Mouse (Mus musculus): Measurements from ENCODE around the gene Foxp4.
A peak's percentile ranks its signal among the peaks of the same experiment; 100 is the strongest.

The Foxp4 gene

DNA sequence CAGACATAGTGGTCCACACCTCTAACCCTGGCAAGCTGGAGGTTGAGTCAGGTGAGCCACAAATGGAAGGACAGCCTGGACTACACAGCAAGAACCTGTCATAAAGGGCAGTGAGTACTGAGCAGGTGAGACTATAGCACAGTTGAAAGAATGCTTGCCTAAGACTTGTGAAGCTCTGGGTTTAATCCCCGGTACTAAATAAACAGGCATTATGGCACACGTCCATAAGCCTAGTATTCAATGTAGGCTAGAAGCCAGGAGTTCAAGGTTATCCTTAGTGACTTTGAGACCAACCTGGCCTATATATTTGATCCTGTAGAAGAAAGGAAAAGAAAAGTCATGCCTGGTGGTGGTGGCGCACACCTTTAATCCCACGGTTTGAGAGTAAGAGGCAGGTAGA is 12.1 kb upstream of the Foxp4 start:
- no peak for DNase-seq (ENCODE audit: low read depth, low spot score)

DNA sequence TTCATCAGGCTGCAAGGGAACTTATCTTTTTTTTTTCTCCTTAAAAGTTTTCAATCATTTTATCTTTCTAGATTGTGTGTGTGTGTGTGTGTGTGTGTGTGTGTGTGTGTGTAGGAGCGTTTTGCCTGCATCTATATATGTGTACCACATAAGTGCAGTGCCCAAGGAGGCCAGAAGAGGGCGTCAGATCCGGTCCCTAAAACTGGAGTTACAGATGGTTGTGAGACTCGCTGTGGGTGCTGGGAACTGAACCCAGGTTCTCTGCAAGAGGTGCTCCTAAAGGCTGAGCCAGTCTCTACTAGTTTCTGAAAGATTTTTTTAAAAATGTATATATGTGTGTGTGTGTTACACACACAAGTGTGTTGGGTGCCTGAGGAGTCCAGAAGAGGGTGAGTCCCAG is 5.0 kb upstream of the Foxp4 start:
- no peak for DNase-seq (ENCODE audit: low read depth, low spot score)

GRCm38 (mm10) chr17:47925988-47926387 is 1.5 kb upstream of the Foxp4 start:
- DNase-seq (ENCODE audit: low read depth, low spot score) = no peak

- DNase-seq (ENCODE audit: low read depth, low spot score) = no peak
These were observed 988 bp upstream of the Foxp4 start for GRCm38 (mm10) chr17:47925340-47925926.

GRCm38 (mm10) chr17:47923678-47924382 is 615 bp downstream of the Foxp4 start:
- peak; percentile 68 for DNase-seq (ENCODE audit: low read depth, low spot score)

DNA sequence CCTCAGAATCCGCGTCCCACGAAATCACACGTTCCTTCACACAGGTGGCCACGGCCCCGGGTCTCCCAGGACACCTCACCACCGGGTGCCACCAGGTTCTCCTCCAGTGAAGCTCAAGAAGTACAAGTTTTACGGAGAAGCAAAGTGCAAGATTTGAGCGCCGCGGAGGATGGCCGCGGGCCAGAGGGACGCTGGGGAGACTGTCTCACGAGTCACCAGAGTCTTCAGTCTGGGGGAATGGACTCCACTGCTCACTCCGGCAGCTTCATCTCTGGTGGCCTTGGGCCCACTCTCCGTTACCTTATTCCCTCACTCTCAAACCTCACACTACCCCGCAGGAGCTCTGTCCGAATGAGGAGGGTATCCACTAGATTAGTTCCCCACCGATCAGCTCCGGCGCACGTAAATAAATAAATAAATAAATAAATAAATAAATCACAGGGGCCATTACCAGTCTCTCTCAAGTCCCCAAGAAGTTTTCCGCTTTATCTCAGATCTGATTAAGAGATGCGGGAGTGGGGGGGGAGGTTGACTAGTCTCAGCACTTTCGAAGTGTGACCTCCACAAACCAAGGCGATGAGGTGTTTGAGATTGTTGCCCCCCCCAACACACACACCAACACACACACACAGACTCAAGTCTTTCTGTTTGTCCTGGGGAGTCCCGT is 1.3 kb downstream of the Foxp4 start:
- no peak for DNase-seq (ENCODE audit: low read depth, low spot score)

- no peak for DNase-seq (ENCODE audit: low read depth, low spot score)
These were observed 1.9 kb downstream of the Foxp4 start for GRCm38 (mm10) chr17:47922579-47922978.

DNA sequence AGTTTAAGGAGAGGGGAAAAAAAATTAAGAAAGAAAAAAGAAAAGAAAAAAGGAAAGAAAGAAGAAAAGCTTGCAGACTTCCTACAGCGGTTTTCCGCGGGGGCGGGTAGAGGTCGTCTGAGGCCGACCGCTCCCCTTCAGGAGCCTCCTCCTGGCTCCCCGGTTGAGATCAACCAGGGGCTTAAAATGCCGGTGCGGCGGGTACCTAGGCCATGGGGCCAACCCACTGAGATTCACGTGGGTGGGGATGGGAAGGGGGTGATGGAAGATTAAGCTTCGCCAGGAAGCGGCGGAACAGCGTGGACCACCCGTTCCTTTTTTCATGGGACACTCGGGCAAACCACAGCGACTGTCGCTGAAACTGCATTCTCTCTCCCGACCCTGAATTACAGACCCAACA is 2.3 kb downstream of the Foxp4 start:
- no peak for DNase-seq (ENCODE audit: low read depth, low spot score)

- DNase-seq (ENCODE audit: low read depth, low spot score) = no peak
These were observed 3.2 kb downstream of the Foxp4 start for GRCm38 (mm10) chr17:47921136-47921665.

DNA sequence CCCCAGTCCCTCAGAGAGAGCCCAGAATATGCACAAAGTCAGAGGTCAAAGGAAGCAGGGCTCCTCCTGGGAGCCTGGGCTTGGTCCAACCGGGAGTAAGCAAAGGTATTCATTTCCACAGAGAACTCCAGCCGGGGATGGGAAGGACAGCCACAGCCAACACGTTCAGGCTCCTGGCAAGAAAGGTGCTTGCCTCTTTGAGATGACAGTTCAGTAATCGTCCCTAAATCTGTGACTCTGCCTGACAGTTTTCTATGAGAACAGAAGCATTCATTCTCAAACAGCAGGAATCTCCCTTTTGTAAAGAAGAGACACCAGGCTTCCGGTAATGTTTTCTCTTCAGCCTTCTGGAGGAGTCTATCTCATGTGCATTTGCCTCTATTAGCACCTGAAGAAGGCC is 4.6 kb downstream of the Foxp4 start:
- no peak for DNase-seq (ENCODE audit: low read depth, low spot score)

DNA sequence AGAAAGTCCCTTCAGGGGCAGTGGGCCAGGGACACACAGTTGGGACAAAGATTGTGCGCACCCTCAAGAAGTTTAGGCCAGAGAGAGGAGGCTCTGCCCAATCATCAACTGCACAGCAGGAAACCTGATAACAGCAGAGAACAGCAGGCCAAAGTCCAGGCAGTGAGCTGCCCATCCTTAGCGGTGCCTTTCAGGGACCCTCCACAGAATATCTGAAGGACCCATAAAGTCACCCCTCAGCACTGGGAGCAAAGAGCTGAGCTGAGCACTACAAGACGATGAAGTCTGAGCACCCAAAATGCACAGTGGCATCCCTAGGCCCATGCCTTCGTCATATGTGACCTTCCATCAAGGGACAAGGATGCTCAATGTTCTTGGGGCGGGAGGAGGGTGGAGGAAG is 6.5 kb downstream of the Foxp4 start:
- no peak for DNase-seq (ENCODE audit: low read depth, low spot score)

DNA sequence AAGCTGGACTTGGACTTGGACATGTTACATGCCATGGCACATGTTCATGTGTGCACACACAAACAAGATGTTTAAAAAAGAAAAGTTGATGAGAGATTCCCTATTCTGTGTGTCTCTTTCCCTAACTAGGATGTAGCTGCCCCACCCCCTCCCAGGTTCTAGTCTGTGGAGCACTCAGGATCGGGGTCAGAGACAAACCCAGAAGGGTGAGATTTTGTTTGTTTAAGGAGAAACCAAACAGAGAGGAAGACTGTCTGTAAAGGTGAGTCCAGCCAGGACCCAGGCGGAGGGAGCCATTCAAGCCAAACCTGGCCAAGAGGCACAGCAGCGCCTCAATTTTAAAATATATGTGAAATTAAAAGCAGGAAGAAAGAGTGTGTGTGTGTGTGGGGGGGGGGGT is 7.2 kb downstream of the Foxp4 start:
- DNase-seq (ENCODE audit: low read depth, low spot score) = no peak

GRCm38 (mm10) chr17:47914676-47915219 is 9.7 kb downstream of the Foxp4 start:
- DNase-seq (ENCODE audit: low read depth, low spot score) = no peak

DNA sequence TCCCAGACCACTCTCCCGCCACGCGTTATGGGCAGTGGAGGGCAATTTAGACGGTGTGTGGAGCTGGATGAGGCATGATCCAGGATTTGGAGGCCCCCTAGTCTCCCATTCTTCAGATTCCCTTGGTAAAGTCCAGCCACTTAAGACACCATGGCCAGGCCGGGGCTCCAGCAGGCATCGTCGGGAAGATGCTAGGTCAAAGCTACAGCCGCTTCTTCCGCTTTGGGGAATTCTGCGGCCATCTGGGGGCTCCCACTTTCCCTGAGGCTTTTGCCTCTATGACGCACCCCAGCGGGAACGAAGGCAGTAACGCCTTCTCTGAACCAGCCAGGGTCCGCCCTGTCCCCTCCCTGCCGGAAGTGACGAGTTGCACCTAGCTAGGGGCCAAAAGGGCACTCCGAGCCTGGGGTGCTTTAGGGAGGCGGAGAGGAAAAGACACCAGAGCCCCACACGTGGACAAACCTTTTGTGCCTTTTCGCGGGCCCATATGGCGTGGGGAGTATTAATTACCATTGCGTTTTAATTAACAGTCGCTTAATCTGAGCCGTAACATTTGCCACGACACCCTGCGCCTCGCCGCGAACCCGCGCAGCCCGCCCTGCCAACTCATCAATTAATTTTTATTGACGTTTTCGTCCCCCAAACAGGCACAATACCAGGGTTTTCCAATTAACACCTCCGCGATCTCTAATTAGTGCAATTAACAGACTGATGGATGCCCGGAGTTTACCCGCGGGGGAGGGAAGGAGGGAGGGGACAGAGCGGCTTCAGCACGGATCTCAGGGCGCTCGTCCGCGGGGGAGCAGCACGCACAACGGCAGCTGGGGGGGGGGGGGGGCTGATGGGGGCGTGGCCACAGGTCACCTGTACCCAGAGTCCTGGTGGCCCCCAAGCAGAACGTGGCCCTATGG is 15.1 kb downstream of the Foxp4 start:
- peak; percentile 62 for DNase-seq (ENCODE audit: low read depth, low spot score)

- no peak for DNase-seq (ENCODE audit: low read depth, low spot score)
These were observed 16.4 kb downstream of the Foxp4 start for GRCm38 (mm10) chr17:47908079-47908478.

DNA sequence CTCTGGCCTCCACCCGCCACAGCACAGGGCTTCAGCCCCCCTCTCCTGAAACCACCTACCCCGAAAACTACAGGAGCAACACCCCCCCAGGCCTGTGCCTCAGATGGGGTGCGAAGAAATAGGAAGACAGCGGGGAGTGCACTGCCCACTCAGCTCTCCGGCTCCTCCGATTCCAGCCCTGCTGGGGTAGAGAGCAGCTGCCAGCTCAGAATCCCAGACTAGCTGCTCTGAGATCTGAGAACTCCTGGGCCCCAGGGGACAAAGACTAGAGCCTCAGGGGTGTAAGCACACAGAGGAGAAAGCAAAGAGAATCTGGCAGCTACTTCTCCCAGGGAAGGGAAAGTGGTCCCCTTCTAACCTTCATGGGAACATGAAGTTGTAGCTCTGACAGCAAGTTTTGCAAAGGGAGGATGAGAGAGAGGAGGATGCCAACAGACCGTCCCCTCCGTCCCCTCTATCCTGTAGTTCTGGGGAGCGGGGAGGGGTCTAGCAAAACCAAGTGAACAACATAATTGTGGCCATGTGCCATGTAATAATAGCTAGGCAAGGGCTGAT is 17.0 kb downstream of the Foxp4 start:
- no peak for DNase-seq (ENCODE audit: low read depth, low spot score)

GRCm38 (mm10) chr17:47903846-47904680 is 20.4 kb downstream of the Foxp4 start:
- DNase-seq (ENCODE audit: low read depth, low spot score) = no peak

- DNase-seq (ENCODE audit: low read depth, low spot score) = no peak
These were observed 22.7 kb downstream of the Foxp4 start for GRCm38 (mm10) chr17:47901782-47902181.

GRCm38 (mm10) chr17:47900716-47901115 is 23.7 kb downstream of the Foxp4 start:
- no peak for DNase-seq (ENCODE audit: low read depth, low spot score)

GRCm38 (mm10) chr17:47899156-47899555 is 25.3 kb downstream of the Foxp4 start:
- DNase-seq (ENCODE audit: low read depth, low spot score) = no peak
